Mouse (Mus musculus) ovary, postnatal 10 days (tissue): Measurements from ENCODE around the gene Gpbar1.
"Not testable (repeated sequence)": the region's sequence is repeated elsewhere in the genome, so short reads cannot be mapped to it uniquely, and the experiment has no call there.

Source experiments
- DNase-seq: peaks from one replicate; pipeline ENCODE4 v3.0.0; 2022; ENCODE audit warnings: low spot score

The Gpbar1 gene

GRCm38 (mm10) chr1:74277883-74278537 is 340 bp upstream of the Gpbar1 start:
- DNase-seq = no peak

- no peak for DNase-seq
These were observed 638 bp downstream of the Gpbar1 start for GRCm38 (mm10) chr1:74278988-74279387.

GRCm38 (mm10) chr1:74280591-74281325 is 2.4 kb downstream of the Gpbar1 start:
- DNase-seq = no peak

- no peak for DNase-seq
These were observed 3.0 kb downstream of the Gpbar1 start for GRCm38 (mm10) chr1:74281372-74281771.

- no peak for DNase-seq
These were observed 3.5 kb downstream of the Gpbar1 start for GRCm38 (mm10) chr1:74281886-74282285.

GRCm38 (mm10) chr1:74282896-74283625 is 4.7 kb downstream of the Gpbar1 start:
- DNase-seq = no peak

- no peak for DNase-seq
These were observed 5.5 kb downstream of the Gpbar1 start for GRCm38 (mm10) chr1:74283686-74284463.

- peak; percentile 90 for DNase-seq
These were observed 6.3 kb downstream of the Gpbar1 start, which contains the start of the genes Aamp and Pnkd for GRCm38 (mm10) chr1:74284543-74285160. Gene Aamp, minus strand, starts transcription at chr1:74284738. Gene Pnkd, plus strand, starts transcription at chr1:74284930.

- DNase-seq = no peak
These were observed 7.1 kb downstream of the Gpbar1 start for GRCm38 (mm10) chr1:74285212-74286010.

- DNase-seq = not testable (repeated sequence)
These were observed 8.7 kb downstream of the Gpbar1 start for GRCm38 (mm10) chr1:74286869-74287607.

GRCm38 (mm10) chr1:74288327-74288726 is 10.0 kb downstream of the Gpbar1 start:
- no peak for DNase-seq

- no peak for DNase-seq
These were observed 10.9 kb downstream of the Gpbar1 start for GRCm38 (mm10) chr1:74289248-74289647.

GRCm38 (mm10) chr1:74289740-74290139 is 11.4 kb downstream of the Gpbar1 start:
- DNase-seq = no peak

GRCm38 (mm10) chr1:74290141-74290540 is 11.8 kb downstream of the Gpbar1 start:
- DNase-seq = no peak

GRCm38 (mm10) chr1:74292331-74293020 is 14.1 kb downstream of the Gpbar1 start:
- DNase-seq = no peak

GRCm38 (mm10) chr1:74293306-74293960 is 15.1 kb downstream of the Gpbar1 start:
- no peak for DNase-seq

- DNase-seq = no peak
These were observed 15.8 kb downstream of the Gpbar1 start for GRCm38 (mm10) chr1:74294090-74294643.

- DNase-seq = no peak
These were observed 16.5 kb downstream of the Gpbar1 start for GRCm38 (mm10) chr1:74294733-74295455.
